Mouse (Mus musculus) embryonic facial prominence, embryonic 11.5 days (tissue): Measurements from ENCODE around the gene Megf8. TPM values are rescaled to one million over a fixed set of nuclear protein-coding genes. Genes with fewer than 3 reads are reported as not detected.
A peak's percentile ranks its signal among the peaks of the same experiment; 100 is the strongest.

Experiments used
- ATAC-seq: fragments of 200-750 bp; cut with Nextera tagmentation; replicated peaks from 2 replicates; pipeline ENCODE4 v1.8.0; 2017; ENCODE audit warnings: low read depth; ENCODE audit not compliant: insufficient number of reproducible peaks, low FRiP score, low TSS enrichment
- DNase-seq: peaks from one replicate; pipeline ENCODE4 v3.0.0-alpha.2; 2015; ENCODE audit warnings: low spot score
- H3K27ac ChIP-seq: fragments of 300-500 bp; sonication (generic); replicated peaks from 2 replicates; pipeline ENCODE4 v1.5.1; 2014; ENCODE audit warnings: mild to moderate bottlenecking, low read depth, low read length, control low read depth
- H3K27me3 ChIP-seq: fragments of 300-500 bp; sonication (generic); 2 replicates; pipeline ENCODE4 v1.6.1; 2014; ENCODE audit warnings: mild to moderate bottlenecking, low read length, moderate library complexity, mixed read lengths; ENCODE audit not compliant: control insufficient read depth, insufficient read depth
- H3K36me3 ChIP-seq: fragments of 300-500 bp; sonication (generic); replicated peaks from 2 replicates; pipeline ENCODE4 v1.6.1; 2014; ENCODE audit warnings: low read depth, mild to moderate bottlenecking, low read length, moderate library complexity, mixed read lengths; ENCODE audit not compliant: control insufficient read depth, insufficient read depth
- H3K4me1 ChIP-seq: fragments of 300-500 bp; sonication (generic); 2 replicates; pipeline ENCODE4 v1.6.1; 2014; ENCODE audit warnings: low read length, mixed read lengths; ENCODE audit not compliant: control insufficient read depth, insufficient read depth
- H3K4me2 ChIP-seq: fragments of 300-500 bp; sonication (generic); 2 replicates; pipeline ENCODE4 v1.6.1; 2014; ENCODE audit warnings: low read depth, mild to moderate bottlenecking, control low read depth, low read length, moderate library complexity
- H3K4me3 ChIP-seq: fragments of 300-500 bp; sonication (generic); 2 replicates; pipeline ENCODE4 v1.5.1; 2014; ENCODE audit warnings: low read depth, low read length, control low read depth
- H3K9ac ChIP-seq: fragments of 300-500 bp; sonication (generic); replicated peaks from 2 replicates; pipeline ENCODE4 v1.6.1; 2014; ENCODE audit warnings: mild to moderate bottlenecking, control low read depth, low read length
- H3K9me3 ChIP-seq: fragments of 300-500 bp; sonication (generic); replicated peaks from 2 replicates; pipeline ENCODE4 v1.6.1; 2016; ENCODE audit warnings: mild to moderate bottlenecking, low read length, inconsistent platforms, mixed read lengths; ENCODE audit not compliant: control insufficient read depth
- WGBS: fragments of 180-500 bp; shearing (Covaris S2); extraction: QIAGEN DNeasy Blood & Tissue Kit; methylation state at CpG from one replicate; pipeline ENCODE4 v1.1.7; 2014; 5-methylcytosine and 5-hydroxymethylcytosine counted together
- polyA plus RNA-seq: library from polyadenylated mRNA; unstranded; fragments of >200 nt; fragmentation: Nextera tagmentation; extraction: Ambion mirVana; gene quantifications from 2 replicates; pipeline ENCODE4 v1.2.1, GENCODE M21; 2014

Gene Megf8
- polyA plus RNA-seq, 1 experiment from 2014 or later, result 8.7 TPM

GRCm38 (mm10) chr7:25281734-25282601 is 35.0 kb upstream of the Megf8 start:
- under 1% methylated on average over 59 of the region's 108 CpGs for WGBS
- H3K4me2 ChIP-seq, result peak overlapping the region; percentile 87

GRCm38 (mm10) chr7:25282731-25283211 is 34.2 kb upstream of the Megf8 start:
- WGBS, result under 1% methylated on average over 28 of the region's 36 CpGs
- Histone ChIP-seq H3K4me1 (peaks cover 17% of the 10 kb centered on the region), H3K4me3 (peak overlapping the region; percentile 78), H3K9ac (peak overlapping the region; percentile 83), H3K27ac (peak overlapping the region; percentile 97), H3K36me3 (peaks cover 5% of the 10 kb centered on the region), H3K27me3 (no peaks in the 10 kb centered on the region), H3K4me2 (peak overlapping the region; percentile 87), H3K9me3 (no peaks in the 10 kb centered on the region)
- peak; percentile 50 for DNase-seq
- ATAC-seq, result no peak

More at GRCm38 (mm10) chr7:25281734-25282601, 35.0 kb upstream of the Megf8 start:
- Histone ChIP-seq H3K27me3 (no peaks in the 10 kb centered on the region), H3K9me3 (no peaks in the 10 kb centered on the region), H3K27ac (peak overlapping the region; percentile 97), H3K9ac (peak overlapping the region; percentile 83), H3K4me1 (peaks cover 19% of the 10 kb centered on the region), H3K4me3 (peak overlapping the region; percentile 78), H3K36me3 (peaks cover 5% of the 10 kb centered on the region)
- DNase-seq, result peak; percentile 98
- ATAC-seq, result peak; percentile 74

GRCm38 (mm10) chr7:25283637-25284036 is 33.3 kb upstream of the Megf8 start:
- H3K9me3 ChIP-seq, result no peaks in the 10 kb centered on the region
- H3K4me1 ChIP-seq, result peaks cover 17% of the 10 kb centered on the region
- H3K36me3 ChIP-seq, result peaks cover 10% of the 10 kb centered on the region
- H3K4me2 ChIP-seq, result peak overlapping the region; percentile 87
- WGBS, result 26% methylated on average over 5 of the region's 5 CpGs
- H3K4me3 ChIP-seq, result peak overlapping the region; percentile 78
- H3K27ac ChIP-seq, result peak overlapping the region; percentile 39
- ATAC-seq (no peak), DNase-seq (no peak)
- H3K9ac ChIP-seq, result peak overlapping the region; percentile 83
- no peaks in the 10 kb centered on the region for H3K27me3 ChIP-seq

GRCm38 (mm10) chr7:25284171-25284570 is 32.8 kb upstream of the Megf8 start:
- Histone ChIP-seq H3K27me3 (no peaks in the 10 kb centered on the region), H3K4me2 (peak overlapping the region; percentile 87), H3K9me3 (no peaks in the 10 kb centered on the region), H3K9ac (peak overlapping the region; percentile 83), H3K4me3 (peak overlapping the region; percentile 78; the same call in 1 of the 2 replicates), H3K27ac (no peak overlapping the region; the same call in 1 of the 2 replicates), H3K4me1 (peaks cover 17% of the 10 kb centered on the region), H3K36me3 (peaks cover 15% of the 10 kb centered on the region)
- DNase-seq, result no peak
- ATAC-seq, result no peak
- 82% methylated on average over 2 of the region's 2 CpGs for WGBS

GRCm38 (mm10) chr7:25284766-25285165 is 32.2 kb upstream of the Megf8 start:
- Histone ChIP-seq H3K27ac (no peak overlapping the region), H3K36me3 (peaks cover 20% of the 10 kb centered on the region), H3K9me3 (no peaks in the 10 kb centered on the region), H3K9ac (no peak overlapping the region), H3K4me2 (no peak overlapping the region), H3K4me1 (peaks cover 17% of the 10 kb centered on the region), H3K4me3 (no peak overlapping the region), H3K27me3 (no peaks in the 10 kb centered on the region)
- no peak for ATAC-seq
- no peak for DNase-seq
- WGBS, result 83% methylated on average over 5 of the region's 5 CpGs

GRCm38 (mm10) chr7:25285511-25286238 is 31.3 kb upstream of the Megf8 start:
- Histone ChIP-seq H3K9me3 (no peaks in the 10 kb centered on the region), H3K4me2 (no peak overlapping the region), H3K27me3 (no peaks in the 10 kb centered on the region), H3K9ac (no peak overlapping the region), H3K4me3 (no peak overlapping the region), H3K36me3 (peaks cover 27% of the 10 kb centered on the region), H3K27ac (no peak overlapping the region), H3K4me1 (peaks cover 14% of the 10 kb centered on the region)
- 93% methylated on average over 20 of the region's 20 CpGs for WGBS
- DNase-seq, result no peak
- ATAC-seq, result no peak

GRCm38 (mm10) chr7:25286989-25287388 is 30.0 kb upstream of the Megf8 start:
- no peak overlapping the region for H3K27ac ChIP-seq
- H3K4me3 ChIP-seq, result no peak overlapping the region
- peaks cover 6% of the 10 kb centered on the region for H3K4me1 ChIP-seq
- H3K36me3 ChIP-seq, result peaks cover 29% of the 10 kb centered on the region
- H3K9me3 ChIP-seq, result no peaks in the 10 kb centered on the region
- DNase-seq (no peak), ATAC-seq (no peak)
- H3K27me3 ChIP-seq, result no peaks in the 10 kb centered on the region
- no peak overlapping the region for H3K4me2 ChIP-seq
- 73% methylated on average over 8 of the region's 8 CpGs for WGBS
- H3K9ac ChIP-seq, result no peak overlapping the region
